Mouse (Mus musculus): ENCODE data around the gene Tuba1b. TPM values are rescaled to one million over a fixed set of nuclear protein-coding genes. Genes with fewer than 3 reads are reported as not detected.
"Not testable (repeated sequence)": the region's sequence is repeated elsewhere in the genome, so short reads cannot be mapped to it uniquely, and the experiment has no call there.

Gene Tuba1b
- polyA plus RNA-seq, 1 experiment from 2014 or later, result 1,523 TPM

GRCm38 (mm10) chr15:98921510-98921909 lies 12.9 kb downstream of the Tuba1b start:
- DNase-seq (ENCODE audit: low spot score) (no peak), ATAC-seq (ENCODE audit: low read depth) (no peak)
- Histone ChIP-seq H3K9ac (ENCODE audit: low read depth, low read length) (no peak overlapping the region), H3K9me3 (ENCODE audit: control insufficient read depth, low read length) (no peaks in the 10 kb centered on the region), H3K4me3 (ENCODE audit: low read depth, low read length) (no peak overlapping the region), H3K4me2 (ENCODE audit: low read depth, low read length) (no peak overlapping the region), H3K4me1 (ENCODE audit: control insufficient read depth, insufficient read depth, low read length) (peaks cover 5% of the 10 kb centered on the region; the same call in 1 of the 2 replicates), H3K27me3 (replicated peaks; ENCODE audit: control insufficient read depth, insufficient read depth, low read length) (no peaks in the 10 kb centered on the region), H3K36me3 (ENCODE audit: control insufficient read depth, insufficient read depth, low read length) (no peaks in the 10 kb centered on the region), H3K27ac (replicated peaks; ENCODE audit: low read depth, low read length) (no peak overlapping the region)
- 63% methylated on average over 5 of the region's 5 CpGs for WGBS

- H3K9me3 ChIP-seq (ENCODE audit: control insufficient read depth, low read length); ATAC-seq (ENCODE audit: low read depth); DNase-seq (ENCODE audit: low spot score); H3K4me1 ChIP-seq (ENCODE audit: control insufficient read depth, insufficient read depth, low read length); H3K27me3 ChIP-seq (replicated peaks; ENCODE audit: control insufficient read depth, insufficient read depth, low read length): not testable (repeated sequence)
- peak overlapping the region; percentile 92 for H3K9ac ChIP-seq (ENCODE audit: low read depth, low read length)
- peaks cover 14% of the 10 kb centered on the region; the same call in 1 of the 2 replicates for H3K36me3 ChIP-seq (ENCODE audit: control insufficient read depth, insufficient read depth, low read length)
- WGBS, result 27% methylated on average over 8 of the region's 8 CpGs
- H3K4me2 ChIP-seq (ENCODE audit: low read depth, low read length), result peak overlapping the region; percentile 59
- peak overlapping the region; percentile 81 for H3K27ac ChIP-seq (replicated peaks; ENCODE audit: low read depth, low read length)
- peak overlapping the region; percentile 94 for H3K4me3 ChIP-seq (ENCODE audit: low read depth, low read length)
These were observed 15.9 kb downstream of the Tuba1b start for GRCm38 (mm10) chr15:98918499-98918895.

GRCm38 (mm10) chr15:98917538-98918498 lies 16.5 kb downstream of the Tuba1b start, which contains the start of gene Lmbr1l:
Gene Lmbr1l, minus strand, starts transcription at chr15:98918231.
- Histone ChIP-seq H3K4me2 (ENCODE audit: low read depth, low read length) (peak within 1 kb of the TSS; percentile 59), H3K27ac (replicated peaks; ENCODE audit: low read depth, low read length) (peak within 1 kb of the TSS; percentile 97), H3K4me1 (ENCODE audit: control insufficient read depth, insufficient read depth, low read length) (peaks cover 9% of the 10 kb centered on the region; the same call in 1 of the 2 replicates), H3K36me3 (ENCODE audit: control insufficient read depth, insufficient read depth, low read length) (peaks cover 20% of the 10 kb centered on the region), H3K27me3 (replicated peaks; ENCODE audit: control insufficient read depth, insufficient read depth, low read length) (no peaks in the 10 kb centered on the region), H3K4me3 (ENCODE audit: low read depth, low read length) (peak within 1 kb of the TSS; percentile 94), H3K9me3 (ENCODE audit: control insufficient read depth, low read length) (no peaks in the 10 kb centered on the region), H3K9ac (ENCODE audit: low read depth, low read length) (peak within 1 kb of the TSS; percentile 92)
- ATAC-seq (ENCODE audit: low read depth) (peak; percentile 99), DNase-seq (ENCODE audit: low spot score) (peak; percentile 100)
- under 1% methylated on average over 59 of the region's 82 CpGs for WGBS

- under 1% methylated on average over 14 of the region's 14 CpGs for WGBS
- Histone ChIP-seq H3K9me3 (ENCODE audit: control insufficient read depth, low read length) (no peaks in the 10 kb centered on the region), H3K9ac (ENCODE audit: low read depth, low read length) (peak overlapping the region; percentile 92), H3K27me3 (replicated peaks; ENCODE audit: control insufficient read depth, insufficient read depth, low read length) (no peaks in the 10 kb centered on the region), H3K4me3 (ENCODE audit: low read depth, low read length) (peak overlapping the region; percentile 94), H3K36me3 (ENCODE audit: control insufficient read depth, insufficient read depth, low read length) (peaks cover 28% of the 10 kb centered on the region), H3K4me2 (ENCODE audit: low read depth, low read length) (peak overlapping the region; percentile 59), H3K27ac (replicated peaks; ENCODE audit: low read depth, low read length) (peak overlapping the region; percentile 97), H3K4me1 (ENCODE audit: control insufficient read depth, insufficient read depth, low read length) (peaks cover 9% of the 10 kb centered on the region; the same call in 1 of the 2 replicates)
- DNase-seq (ENCODE audit: low spot score) (peak; percentile 56), ATAC-seq (ENCODE audit: low read depth) (no peak)
These were observed 17.3 kb downstream of the Tuba1b start for GRCm38 (mm10) chr15:98917091-98917490.

- Histone ChIP-seq H3K27ac (replicated peaks; ENCODE audit: low read depth, low read length) (no peak overlapping the region), H3K9me3 (ENCODE audit: control insufficient read depth, low read length) (no peaks in the 10 kb centered on the region), H3K27me3 (replicated peaks; ENCODE audit: control insufficient read depth, insufficient read depth, low read length) (no peaks in the 10 kb centered on the region), H3K36me3 (ENCODE audit: control insufficient read depth, insufficient read depth, low read length) (peaks cover 38% of the 10 kb centered on the region), H3K4me3 (ENCODE audit: low read depth, low read length) (peak overlapping the region; percentile 94; the same call in 1 of the 2 replicates), H3K4me2 (ENCODE audit: low read depth, low read length) (peak overlapping the region; percentile 59; the same call in 1 of the 2 replicates), H3K9ac (ENCODE audit: low read depth, low read length) (peak overlapping the region; percentile 92), H3K4me1 (ENCODE audit: control insufficient read depth, insufficient read depth, low read length) (peaks cover 9% of the 10 kb centered on the region; the same call in 1 of the 2 replicates)
- no peak for DNase-seq (ENCODE audit: low spot score)
- ATAC-seq (ENCODE audit: low read depth), result no peak
- 92% methylated on average over 4 of the region's 4 CpGs for WGBS
These were observed 18.3 kb downstream of the Tuba1b start for GRCm38 (mm10) chr15:98916016-98916415.

GRCm38 (mm10) chr15:98914903-98915302 lies 19.5 kb downstream of the Tuba1b start:
- Histone ChIP-seq H3K9me3 (ENCODE audit: control insufficient read depth, low read length) (no peaks in the 10 kb centered on the region), H3K4me2 (ENCODE audit: low read depth, low read length) (no peak overlapping the region), H3K36me3 (ENCODE audit: control insufficient read depth, insufficient read depth, low read length) (peaks cover 50% of the 10 kb centered on the region), H3K9ac (ENCODE audit: low read depth, low read length) (no peak overlapping the region), H3K4me3 (ENCODE audit: low read depth, low read length) (no peak overlapping the region), H3K27ac (replicated peaks; ENCODE audit: low read depth, low read length) (no peak overlapping the region), H3K4me1 (ENCODE audit: control insufficient read depth, insufficient read depth, low read length) (peaks cover 9% of the 10 kb centered on the region; the same call in 1 of the 2 replicates), H3K27me3 (replicated peaks; ENCODE audit: control insufficient read depth, insufficient read depth, low read length) (no peaks in the 10 kb centered on the region)
- ATAC-seq (ENCODE audit: low read depth), result no peak
- DNase-seq (ENCODE audit: low spot score), result no peak
- 89% methylated on average over 6 of the region's 6 CpGs for WGBS

GRCm38 (mm10) chr15:98904692-98905091 lies 29.7 kb downstream of the Tuba1b start:
- no peak overlapping the region for H3K4me3 ChIP-seq (ENCODE audit: low read depth, low read length)
- ATAC-seq (ENCODE audit: low read depth), result no peak
- no peaks in the 10 kb centered on the region for H3K4me1 ChIP-seq (ENCODE audit: control insufficient read depth, insufficient read depth, low read length)
- no peak overlapping the region for H3K9ac ChIP-seq (ENCODE audit: low read depth, low read length)
- no peak overlapping the region for H3K27ac ChIP-seq (replicated peaks; ENCODE audit: low read depth, low read length)
- H3K36me3 ChIP-seq (ENCODE audit: control insufficient read depth, insufficient read depth, low read length), result peaks cover 58% of the 10 kb centered on the region
- DNase-seq (ENCODE audit: low spot score), result peak; percentile 35
- no peak overlapping the region for H3K4me2 ChIP-seq (ENCODE audit: low read depth, low read length)
- WGBS, result 38% methylated on average over 10 of the region's 10 CpGs
- H3K9me3 ChIP-seq (ENCODE audit: control insufficient read depth, low read length), result no peaks in the 10 kb centered on the region
- peaks cover 2% of the 10 kb centered on the region; the same call in 1 of the 2 replicates for H3K27me3 ChIP-seq (replicated peaks; ENCODE audit: control insufficient read depth, insufficient read depth, low read length)

- Histone ChIP-seq H3K4me2 (ENCODE audit: low read depth, low read length) (no peak overlapping the region), H3K27me3 (replicated peaks; ENCODE audit: control insufficient read depth, insufficient read depth, low read length) (peaks cover 23% of the 10 kb centered on the region), H3K4me3 (ENCODE audit: low read depth, low read length) (no peak overlapping the region), H3K9ac (ENCODE audit: low read depth, low read length) (no peak overlapping the region), H3K4me1 (ENCODE audit: control insufficient read depth, insufficient read depth, low read length) (0 out of 2 replicates have a peak, but pooled peaks cover 4% of the 10 kb centered on the region), H3K9me3 (ENCODE audit: control insufficient read depth, low read length) (no peaks in the 10 kb centered on the region), H3K27ac (replicated peaks; ENCODE audit: low read depth, low read length) (no peak overlapping the region), H3K36me3 (ENCODE audit: control insufficient read depth, insufficient read depth, low read length) (peaks cover 37% of the 10 kb centered on the region)
- WGBS, result 91% methylated on average over 2 of the region's 2 CpGs
- DNase-seq (ENCODE audit: low spot score), result no peak
- no peak for ATAC-seq (ENCODE audit: low read depth)
These were observed 31.8 kb downstream of the Tuba1b start for GRCm38 (mm10) chr15:98902600-98902999.
